Mouse (Mus musculus): ENCODE measurements around the gene Gm8871. TPM values are rescaled to one million over a fixed set of nuclear protein-coding genes. Genes with fewer than 3 reads are reported as not detected.

Gene Gm8871
- polyA plus RNA-seq (2014; fragmentation: Illumina TruSeq; extraction: RNeasy Lipid Tissue Mini Kit (QIAGEN cat#74804); ENCODE audit: low read depth, low replicate concordance): not detected

GRCm38 (mm10) chr5:10947505-10947904, at the start of gene Gm8871, which contains the start of gene Gm8857:
Gene Gm8871 (plus strand): TSS chr5:10947805.
Gene Gm8857 (plus strand): TSS chr5:10947807.

Other genes starting within 250 kb of the Gm8871 start
- not detected for gene Gm8857, start within 50 bp of the Gm8871 start, polyA plus RNA-seq (2014; fragmentation: Illumina TruSeq; extraction: RNeasy Lipid Tissue Mini Kit (QIAGEN cat#74804); ENCODE audit: low read depth, low replicate concordance)
- gene Gm8879, start 179.8 kb downstream of the Gm8871 start, polyA plus RNA-seq (2014; fragmentation: Illumina TruSeq; extraction: RNeasy Lipid Tissue Mini Kit (QIAGEN cat#74804); ENCODE audit: low read depth, low replicate concordance): 0.43 TPM
- gene Gm5861, start 235.3 kb downstream of the Gm8871 start, polyA plus RNA-seq (2014; fragmentation: Illumina TruSeq; extraction: RNeasy Lipid Tissue Mini Kit (QIAGEN cat#74804); ENCODE audit: low read depth, low replicate concordance): not detected

All from adipose tissue, adult 10 weeks (tissue).